Comparison of ENCODE assay signal across 13 mouse cellular contexts in genomic region chr13:111555333-111555732, GRCm38 (mm10). TPM values are rescaled to one million over a fixed set of nuclear protein-coding genes. Genes with fewer than 3 reads are reported as not detected.
DNase-seq lines count a peak whose midpoint lies in the region; ATAC-seq lines count a peak whose summit lies in the region.
"Had no signal": no experiment of that assay in that cellular context is flagged by ENCODE, and none has a peak within 500 bp of the region (broad histone marks: within the 10 kb centered on the region; RNA-seq: fewer than 3 reads in every experiment).

No protein-coding gene starts in this region.

- intact Hi-C loops in left cerebral cortex, postnatal 4 days (cut with DNase I) = loop anchor here (10.0 kb wide), 1 partner anchor 99 kb away; no protein-coding TSS in a partner anchor

- H3K4me3 ChIP-seq in kidney, embryonic 14.5 days (ENCODE audit: low read length) = no peak overlapping the region
- H3K4me3 ChIP-seq in liver, embryonic 12.5 days = no peak overlapping the region
- H3K4me3 ChIP-seq: hindbrain, embryonic 13.5 days; limb, embryonic 10.5 days had no signal

- no peak overlapping the region for H3K27ac ChIP-seq in kidney, embryonic 14.5 days (ENCODE audit: low read depth, low read length)
- 0 out of 2 replicates have a peak overlapping the region, but pooled peaks have one; percentile 10 for H3K27ac ChIP-seq in liver, embryonic 12.5 days
- H3K27ac ChIP-seq: hindbrain, embryonic 13.5 days; limb, embryonic 10.5 days had no signal

- peak overlapping the region; percentile 1; the same call in 1 of the 2 replicates for H3K4me2 ChIP-seq in kidney, embryonic 14.5 days (replicated peaks; ENCODE audit: low read depth, low read length)
- peak overlapping the region; percentile 32 for H3K4me2 ChIP-seq in liver, embryonic 12.5 days
- H3K4me2 ChIP-seq: hindbrain, embryonic 13.5 days had no signal

- 0 out of 2 replicates have a peak, but pooled peaks cover 7% of the 10 kb centered on the region for H3K4me1 ChIP-seq in kidney, embryonic 14.5 days (ENCODE audit: control insufficient read depth, insufficient read depth, low read length)
- H3K4me1 ChIP-seq in liver, embryonic 12.5 days = peaks cover 48% of the 10 kb centered on the region
- H3K4me1 ChIP-seq: hindbrain, embryonic 13.5 days had no signal

- 3% methylated on average over 8 of the region's 8 CpGs for WGBS in kidney, embryonic 14.5 days
- 24% methylated on average over 8 of the region's 8 CpGs for WGBS in liver, embryonic 12.5 days (ENCODE audit: insufficient replicate concordance)

- H3K36me3 ChIP-seq in kidney, embryonic 14.5 days (ENCODE audit: control insufficient read depth, insufficient read depth, low read length) = no peaks in the 10 kb centered on the region
- H3K36me3 ChIP-seq in liver, embryonic 12.5 days = no peaks in the 10 kb centered on the region
- H3K36me3 ChIP-seq: hindbrain, embryonic 13.5 days; limb, embryonic 10.5 days had no signal

- no peak for DNase-seq in kidney, adult 8-10 months
- DNase-seq in 416B (ENCODE audit: low read depth) (peak; percentile 80), MN1 (ENCODE audit: low spot score) (peak; percentile 14)
- no peak for DNase-seq in left cerebral cortex, adult 18-20 months (ENCODE audit: low spot score in 2 of 2)
- DNase-seq in left cerebral cortex, postnatal 4 days = no peak
- DNase-seq: right cerebral cortex, postnatal 14 days; thymus, postnatal 4 days had no signal

- H3K9ac ChIP-seq in kidney, embryonic 14.5 days (ENCODE audit: low read depth, low read length) = no peak overlapping the region
- H3K9ac ChIP-seq in liver, embryonic 12.5 days = peak overlapping the region; percentile 39; the same call in 1 of the 2 replicates
- H3K9ac ChIP-seq: hindbrain, embryonic 13.5 days had no signal

- ATAC-seq in kidney, embryonic 14.5 days (ENCODE audit: low FRiP score, low TSS enrichment) = peak; percentile 55; the same call in 1 of the 2 replicates
- peak; percentile 38 for ATAC-seq in liver, embryonic 12.5 days

- H3K9me3 ChIP-seq in kidney, embryonic 14.5 days (ENCODE audit: control insufficient read depth, low read length) = peaks cover 2% of the 10 kb centered on the region; the same call in 1 of the 2 replicates
- H3K9me3 ChIP-seq in liver, embryonic 12.5 days (replicated peaks) = peaks cover 3% of the 10 kb centered on the region; the same call in 1 of the 2 replicates
- H3K9me3 ChIP-seq: hindbrain, embryonic 13.5 days; limb, embryonic 10.5 days had no signal

- no peaks in the 10 kb centered on the region for H3K27me3 ChIP-seq in kidney, embryonic 14.5 days (ENCODE audit: control insufficient read depth, insufficient read depth, low read length)
- no peaks in the 10 kb centered on the region for H3K27me3 ChIP-seq in liver, embryonic 12.5 days (replicated peaks)
- H3K27me3 ChIP-seq: hindbrain, embryonic 13.5 days had no signal

RNA-seq across cellular contexts. Expression of gene Gm49496, which starts 5.6 kb away (rescaled TPM):
- not detected in 2 replicates for polyA plus RNA-seq in kidney, embryonic 14.5 days (2014; fragmentation: Nextera tagmentation; extraction: Ambion mirVana)
- polyA plus RNA-seq in liver, embryonic 12.5 days (2016; fragmentation: Nextera tagmentation; extraction: Ambion mirVana) = not detected in 2 replicates
- total RNA-seq in left cerebral cortex, adult 18-20 months (2021) = not detected
- total RNA-seq in left cerebral cortex, postnatal 4 days (2021) = not detected
- total RNA-seq: monocyte, adult 5-6 weeks had no signal
- polyA plus RNA-seq: forebrain, embryonic 11.5 days; hindbrain, embryonic 13.5 days; limb, embryonic 10.5 days had no signal

RNA-seq across cellular contexts. Expression of gene Gm10198, which starts 37.3 kb away (rescaled TPM):
- polyA plus RNA-seq in kidney, embryonic 14.5 days (2014; fragmentation: Nextera tagmentation; extraction: Ambion mirVana) = not detected in 2 replicates
- polyA plus RNA-seq in liver, embryonic 12.5 days (2016; fragmentation: Nextera tagmentation; extraction: Ambion mirVana) = not detected in 2 replicates
- not detected for total RNA-seq in left cerebral cortex, adult 18-20 months (2021)
- not detected for total RNA-seq in left cerebral cortex, postnatal 4 days (2021)
- total RNA-seq: monocyte, adult 5-6 weeks had no signal
- polyA plus RNA-seq: forebrain, embryonic 11.5 days; hindbrain, embryonic 13.5 days; limb, embryonic 10.5 days had no signal

Comparison
In these comparisons a context has a peak if more than half of its experiments do, and no peak if none do; other contexts are left out.
1. DNase-seq: peak in 416B (single experiment) and MN1 (single experiment); none in kidney, adult 8-10 months (0 of 2), left cerebral cortex, adult 18-20 months (0 of 2) and left cerebral cortex, postnatal 4 days (single experiment).